Mouse (Mus musculus) gonadal fat pad, adult 2 months (tissue): Measurements from ENCODE around the gene Gm42715. TPM values are rescaled to one million over a fixed set of nuclear protein-coding genes. Genes with fewer than 3 reads are reported as not detected.
"Not testable (repeated sequence)": the region's sequence is repeated elsewhere in the genome, so short reads cannot be mapped to it uniquely, and the experiment has no call there.

Source experiments
- DNase-seq: peaks from one replicate; pipeline ENCODE4 v3.0.0-alpha.2; 2012; ENCODE audit warnings: low read depth
- polyA plus RNA-seq: library from polyadenylated mRNA; depleted of rRNA; stranded (reverse); fragments of >200 nt; gene quantifications from 2 replicates; pipeline ENCODE4 v1.2.3, GENCODE M21; 2012; rRNA removed

Gm42715 gene
- polyA plus RNA-seq = 8.9 and 12.1 TPM in 2 replicates

DNA sequence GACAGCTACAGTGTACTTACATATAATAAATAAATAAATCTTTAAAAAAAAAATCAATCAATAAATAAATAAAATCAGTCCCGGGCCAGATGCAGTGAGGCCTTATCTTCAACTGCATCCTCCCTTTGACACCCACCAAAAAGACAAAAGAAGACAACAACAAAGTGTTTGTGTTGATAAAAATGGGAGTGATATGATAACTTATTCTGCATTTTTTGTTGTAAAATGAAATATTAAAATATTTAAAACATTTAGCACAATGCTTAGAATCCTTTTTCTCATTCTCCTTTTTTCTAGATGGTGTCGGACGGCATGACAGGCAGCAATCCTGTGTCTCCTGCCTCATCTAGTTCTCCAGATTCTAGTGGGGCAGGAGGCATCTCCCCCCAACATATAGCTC, at the start of gene Gm42715:
Gm42715 (plus strand) TSS at position 301 of the 400 bp plus-strand sequence.
- DNase-seq = no peak

DNA sequence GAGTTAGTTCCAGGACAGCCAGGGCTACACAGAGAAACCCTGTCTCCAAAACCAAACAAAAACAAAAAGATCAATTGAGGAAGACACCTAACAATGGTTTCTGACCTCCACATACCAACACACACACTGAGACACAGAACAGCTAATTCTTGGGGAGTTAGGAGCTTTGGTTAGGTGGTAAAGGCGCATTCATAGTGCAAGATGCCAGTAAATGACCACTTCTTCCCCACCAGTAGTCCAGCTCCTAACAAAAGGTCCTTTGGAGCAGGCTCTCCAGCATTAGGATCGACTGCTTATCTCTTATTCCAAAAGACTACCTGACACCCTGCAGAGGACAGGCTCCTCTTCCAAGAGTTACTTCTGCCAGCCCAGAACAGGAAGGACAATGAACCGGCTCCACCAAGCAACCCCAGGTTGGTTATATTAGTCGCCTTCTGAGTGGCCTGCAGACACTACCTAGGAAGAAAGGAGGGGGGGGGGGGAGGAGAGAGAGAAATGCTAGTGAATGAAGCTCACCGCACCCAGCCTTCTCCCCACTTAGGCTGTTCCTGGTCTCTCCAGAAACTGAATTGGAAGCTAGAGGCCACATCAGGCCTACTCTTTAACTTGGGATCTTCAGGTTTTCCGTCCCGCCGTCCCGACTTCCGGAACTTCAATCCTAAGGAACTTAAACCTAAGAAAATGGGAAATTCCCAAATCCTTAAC, 49.2 kb upstream of the Gm42715 start:
- DNase-seq = no peak

DNA sequence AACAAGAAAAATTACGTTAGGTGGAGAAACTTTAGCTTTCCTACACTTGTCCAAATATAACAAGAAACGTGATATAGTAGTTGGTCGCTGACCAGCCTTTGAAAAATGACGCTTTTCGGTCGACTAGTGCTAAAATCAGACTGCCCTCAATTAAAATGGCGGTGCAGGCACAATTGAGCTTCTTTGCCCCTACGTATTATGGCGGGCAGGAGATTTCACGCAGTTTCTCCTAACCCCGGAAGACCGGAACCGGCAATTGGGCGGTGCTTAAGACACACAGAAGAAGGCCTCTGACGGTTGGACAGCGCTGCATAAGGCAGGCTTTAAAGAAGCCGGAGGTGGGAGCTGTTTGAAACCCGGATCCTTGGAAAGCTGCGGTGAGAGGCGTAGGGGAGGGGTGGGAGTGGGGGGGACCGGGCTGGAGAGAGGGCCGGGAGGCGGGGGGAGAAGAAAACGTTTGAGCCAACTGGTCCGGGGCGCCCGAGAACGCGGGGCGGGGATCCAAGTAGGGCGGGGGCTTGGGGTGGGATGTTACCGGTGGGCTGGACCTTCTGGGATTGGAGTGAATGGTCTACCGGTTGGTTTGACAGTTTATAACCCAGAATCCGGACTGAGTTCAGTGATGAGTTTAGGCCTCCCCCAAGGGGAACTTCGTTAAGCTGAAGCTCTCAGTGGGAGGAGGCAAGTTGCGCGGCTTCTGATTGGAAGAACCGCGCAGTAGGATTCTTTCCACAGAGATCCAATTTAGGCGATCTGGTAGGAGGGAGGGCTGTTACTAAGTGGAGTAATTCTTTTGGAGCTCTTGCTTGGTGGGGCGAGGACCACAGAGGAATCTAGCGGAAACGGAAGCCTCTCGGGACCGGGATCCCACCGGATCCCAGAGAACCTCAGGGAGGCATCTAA, 48.4 kb upstream of the Gm42715 start:
- peak; percentile 84 for DNase-seq

DNA sequence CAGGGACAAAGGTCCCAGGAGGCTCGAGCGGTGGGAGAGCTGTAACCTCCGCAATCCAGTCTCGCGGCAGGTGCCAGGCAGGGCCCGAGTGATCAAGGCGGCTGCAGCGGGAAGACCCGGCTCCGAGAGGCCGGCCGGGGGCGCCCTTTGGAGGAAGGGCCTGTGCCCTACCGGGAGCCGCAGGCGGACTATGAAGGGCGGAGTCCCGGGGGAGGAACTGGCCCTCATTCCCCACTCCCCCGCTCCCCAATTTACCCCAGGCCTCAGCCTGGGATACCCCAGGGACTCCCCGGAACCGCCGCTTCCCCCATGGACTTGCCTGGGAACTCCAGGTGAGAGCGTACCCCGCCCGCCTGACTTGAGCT, 47.8 kb upstream of the Gm42715 start:
- no peak for DNase-seq

DNA sequence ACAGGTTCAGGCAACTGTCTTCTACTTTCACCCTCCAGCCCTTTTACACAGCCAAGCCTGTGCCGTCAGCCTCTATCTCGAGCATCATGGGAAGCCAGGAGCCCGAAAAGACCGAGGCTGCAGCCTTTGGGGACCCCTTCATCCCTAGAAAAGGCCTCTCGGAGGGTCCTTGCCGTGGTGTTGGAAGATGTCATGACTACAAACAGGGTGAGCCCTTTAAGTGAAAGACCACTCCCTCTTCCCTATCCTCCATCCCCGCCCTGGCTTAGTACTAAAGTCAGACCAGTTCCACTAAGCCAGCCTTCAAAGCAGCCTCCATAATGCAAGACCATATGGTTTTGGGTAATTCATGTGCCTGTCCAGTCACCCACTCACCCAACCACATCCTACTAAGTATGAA, 47.3 kb upstream of the Gm42715 start:
- no peak for DNase-seq

DNA sequence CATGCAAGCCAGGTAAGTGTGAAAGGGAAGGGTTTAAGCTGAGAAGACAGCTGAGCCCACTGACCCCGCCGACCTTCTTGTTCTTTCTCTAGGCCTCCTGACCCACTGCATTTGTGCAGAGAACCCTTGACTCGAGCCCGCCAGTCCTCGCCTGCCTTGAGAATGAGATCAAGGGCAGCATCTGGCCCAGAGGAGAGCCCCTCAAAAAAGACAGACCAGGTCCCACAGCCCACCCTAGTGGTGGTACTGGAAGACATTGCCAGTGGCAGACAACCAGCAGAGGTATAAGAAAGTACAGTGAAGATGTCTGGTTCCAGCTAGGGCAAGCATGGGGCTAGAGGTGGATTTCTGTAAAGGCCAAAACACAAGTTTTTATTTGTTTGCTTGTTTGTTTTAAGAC, 45.7 kb upstream of the Gm42715 start:
- no peak for DNase-seq

DNA sequence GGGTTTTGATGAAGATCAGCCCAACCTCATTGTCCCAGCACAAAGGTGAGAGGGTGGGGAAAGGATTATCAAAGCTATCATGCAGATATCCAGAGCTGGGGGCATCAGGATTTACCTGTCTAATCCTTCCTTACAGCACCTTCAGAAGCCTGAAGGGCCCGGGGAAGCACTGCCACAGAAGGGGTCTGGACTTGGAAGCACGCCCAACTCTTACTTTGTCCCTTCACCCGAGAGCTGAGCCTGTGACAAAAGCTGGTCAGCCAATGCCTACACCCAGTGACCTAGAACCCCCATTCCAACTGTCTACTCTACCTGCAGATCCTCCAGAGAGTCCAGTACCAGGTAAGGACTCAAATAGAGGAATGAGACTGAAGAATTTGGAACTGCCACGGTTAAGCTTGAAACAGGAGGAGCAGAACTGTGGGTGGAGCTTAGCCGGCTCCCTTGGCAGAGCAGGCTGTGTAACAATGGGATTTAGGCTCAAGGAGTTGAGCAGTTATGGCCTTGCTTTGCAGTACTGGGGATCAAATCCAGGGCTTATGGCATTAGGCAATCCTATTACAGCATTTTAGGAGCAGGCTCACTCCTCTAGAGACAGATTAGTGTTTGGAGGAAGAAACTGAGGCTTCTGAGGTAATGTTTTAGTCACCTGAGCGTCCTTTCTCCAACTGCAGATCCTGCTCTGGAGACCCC, 44.9 kb upstream of the Gm42715 start:
- peak; percentile 70 for DNase-seq

DNA sequence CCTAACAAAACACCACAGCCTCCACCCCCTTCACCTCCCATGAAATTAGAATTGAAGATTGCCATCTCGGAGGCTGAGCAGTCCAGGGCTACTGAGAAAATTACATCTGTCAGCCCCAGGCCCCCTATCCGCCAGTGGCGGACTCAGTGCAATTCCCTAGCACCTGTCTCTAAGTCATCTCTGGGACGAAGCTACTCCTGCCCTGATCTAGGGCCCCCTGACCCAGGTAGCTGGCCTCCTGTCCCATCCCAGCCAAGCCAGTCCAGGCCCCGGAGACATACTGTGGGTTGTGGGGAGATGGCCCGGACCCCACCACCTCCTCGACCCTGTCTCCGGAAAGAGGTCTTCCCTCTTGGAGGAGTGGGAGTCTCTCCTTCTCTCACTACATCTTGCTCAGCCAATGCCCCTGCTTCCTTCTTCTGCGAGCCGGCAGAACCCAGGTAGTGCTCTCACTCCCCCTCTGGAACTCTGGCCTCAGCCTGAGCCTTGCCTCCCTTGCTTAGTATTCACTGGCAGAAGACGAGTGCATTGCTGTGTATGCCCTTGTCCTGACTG, 44.1 kb upstream of the Gm42715 start:
- no peak for DNase-seq

DNA sequence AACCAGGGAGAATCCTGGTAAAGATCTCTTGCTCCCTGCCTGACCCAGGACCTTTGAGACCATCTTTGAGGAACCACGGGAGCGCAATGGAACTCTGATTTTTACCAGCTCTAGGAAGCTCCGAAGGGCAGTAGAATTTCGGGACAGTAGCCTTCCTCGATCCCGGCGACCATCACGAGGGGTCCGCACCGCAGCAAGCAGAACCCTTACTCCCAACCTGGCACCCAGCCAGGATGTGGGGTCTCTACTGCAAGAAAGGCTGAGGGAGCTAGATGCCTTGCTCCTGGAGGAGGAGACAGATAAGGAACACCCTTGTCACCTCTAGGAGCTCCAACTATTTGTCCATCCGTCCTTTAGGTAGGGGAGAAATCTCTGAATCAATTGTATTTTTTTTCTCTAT, 43.0 kb upstream of the Gm42715 start:
- DNase-seq = no peak

DNA sequence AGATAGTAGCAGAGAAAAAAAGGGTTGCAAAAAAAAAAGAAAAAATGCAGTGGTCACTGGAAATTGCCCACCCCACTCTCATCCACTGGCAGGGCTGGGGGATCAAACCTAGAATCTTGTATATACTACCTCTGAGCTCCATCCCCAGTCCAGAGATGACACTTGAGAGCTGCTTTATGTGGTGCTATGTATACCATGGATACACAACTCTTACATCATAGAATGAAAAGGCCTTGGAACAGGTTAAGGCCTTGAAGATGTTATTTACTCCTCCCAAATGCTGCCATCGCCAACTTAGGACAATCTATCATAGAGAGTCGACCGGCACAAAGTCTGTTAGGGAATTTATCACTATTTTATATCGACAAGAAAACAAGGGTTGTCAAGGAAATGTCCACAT, 42.5 kb upstream of the Gm42715 start:
- no peak for DNase-seq

DNA sequence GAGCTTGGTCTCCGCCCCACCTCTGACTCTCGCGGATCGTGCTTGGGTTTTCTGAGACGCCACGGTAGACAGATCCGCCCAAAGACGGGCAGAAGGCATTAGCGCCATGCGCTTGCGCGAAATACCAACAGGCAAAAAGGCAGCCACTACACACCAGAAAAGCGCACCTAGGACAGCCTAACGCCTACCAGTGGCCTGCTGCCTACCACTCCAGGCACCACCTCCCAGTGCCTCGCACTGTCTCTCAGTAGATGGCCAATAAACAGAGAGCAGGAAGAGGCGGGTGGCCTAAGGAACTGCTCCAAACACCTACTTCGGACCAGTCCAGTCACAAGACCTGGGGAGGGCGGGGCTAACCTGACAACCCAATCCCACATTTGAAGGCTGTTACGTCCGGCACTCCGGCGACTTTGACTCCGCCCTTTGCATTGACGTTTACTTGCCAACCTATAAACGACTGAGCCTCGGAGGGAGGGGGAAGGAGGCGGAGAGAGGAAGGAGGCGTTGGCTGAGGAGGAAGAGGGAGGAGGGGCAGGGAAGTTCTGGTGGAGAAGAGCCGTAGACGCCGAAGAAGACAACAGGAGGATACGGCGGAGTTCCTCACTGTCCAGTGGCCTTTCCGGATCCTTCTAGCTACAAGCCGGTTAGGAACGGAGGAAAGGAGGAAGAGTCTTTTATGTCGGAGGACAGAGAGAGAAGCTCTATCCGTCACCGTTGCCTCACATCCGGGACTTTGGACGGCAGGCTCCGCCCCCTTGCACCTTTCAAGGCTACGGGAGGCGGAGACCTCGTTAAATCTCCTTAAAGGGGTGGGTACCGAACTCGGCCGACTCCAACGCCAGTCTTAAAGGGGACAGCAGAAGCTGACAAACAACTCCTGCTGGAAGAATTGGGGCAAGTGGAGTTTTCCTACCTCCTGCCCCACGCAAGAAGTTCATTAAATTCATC, 41.4 kb upstream of the Gm42715 start:
- peak; percentile 100 for DNase-seq

DNA sequence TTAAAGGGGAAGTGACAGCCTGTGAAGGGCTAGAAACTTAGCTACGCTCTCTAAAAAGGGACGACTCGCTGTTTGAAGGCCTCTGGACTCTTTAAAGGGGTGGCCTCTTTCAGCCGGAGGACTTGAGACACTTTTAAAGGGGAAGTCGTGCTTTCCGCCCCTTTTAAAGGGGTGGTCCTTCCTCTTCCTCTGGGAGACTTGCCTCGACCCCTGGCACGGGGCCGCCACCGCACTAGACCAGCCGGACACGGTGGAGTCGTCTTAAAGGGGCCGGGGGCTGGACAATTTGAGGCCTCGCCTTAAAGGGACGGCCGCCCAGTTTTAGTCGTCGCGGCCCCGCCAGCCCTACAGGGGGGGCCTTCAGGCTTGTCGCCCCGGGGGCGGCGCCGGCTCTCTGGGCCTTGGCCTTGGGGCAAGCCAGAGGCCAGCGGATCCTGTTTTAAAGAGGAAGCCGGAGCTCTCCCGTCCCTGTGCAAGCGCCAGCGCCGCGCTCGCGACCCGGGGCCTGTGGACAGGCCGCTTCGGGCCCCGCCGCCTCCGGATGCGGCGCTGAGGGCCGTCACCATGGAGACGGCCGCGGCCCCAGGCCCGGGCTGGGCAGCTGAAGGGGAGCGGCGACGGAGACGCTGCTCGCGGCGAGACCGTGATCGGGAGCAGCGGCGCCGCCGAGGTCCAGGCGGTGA, 40.6 kb upstream of the Gm42715 start, which contains the start of gene Fbrs:
Fbrs (plus strand) TSS at position 565 of the 683 bp plus-strand sequence.
- no peak for DNase-seq

DNA sequence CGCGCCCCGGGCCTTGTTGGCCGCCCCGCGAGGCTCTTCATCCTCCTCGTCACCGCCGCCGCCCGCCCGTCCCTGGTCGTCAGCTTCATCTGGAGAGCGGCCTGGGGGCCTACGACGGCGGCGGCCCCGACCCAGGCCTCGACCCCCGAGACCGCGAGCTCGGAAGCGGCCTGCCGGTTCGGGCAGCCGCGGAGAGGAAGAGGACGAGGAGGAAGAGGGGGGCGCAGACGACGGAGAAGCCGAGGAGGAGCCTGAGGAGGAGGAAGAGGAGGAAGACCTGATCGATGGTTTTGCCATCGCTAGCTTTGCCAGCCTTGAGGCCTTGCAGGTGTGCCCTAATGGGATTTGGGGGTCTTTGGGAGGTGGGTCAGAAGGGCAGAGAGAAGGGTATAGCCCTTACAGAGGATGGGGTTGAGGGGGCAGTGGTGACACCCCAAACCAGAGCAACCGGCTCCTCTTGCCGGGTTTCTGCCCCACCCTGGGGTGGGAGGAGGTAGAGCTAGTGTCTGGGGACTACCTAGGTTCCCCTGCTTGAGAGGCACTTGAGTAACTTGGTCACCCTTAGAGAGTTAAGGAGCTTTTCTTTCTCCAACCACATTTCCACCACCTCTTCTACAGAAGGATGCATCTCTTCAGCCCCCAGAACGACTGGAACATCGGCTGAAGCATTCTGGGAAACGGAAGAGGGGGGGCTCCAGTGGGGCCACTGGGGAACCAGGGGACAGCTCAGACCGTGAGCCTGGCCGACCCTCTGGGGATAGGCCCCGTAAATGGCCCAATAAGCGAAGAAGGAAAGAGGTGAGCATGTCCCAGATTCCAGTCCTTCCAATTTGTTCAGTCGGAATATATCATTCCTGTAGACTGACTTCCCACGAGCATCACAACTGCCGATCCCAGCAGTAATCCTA, 39.8 kb upstream of the Gm42715 start:
- DNase-seq = no peak

DNA sequence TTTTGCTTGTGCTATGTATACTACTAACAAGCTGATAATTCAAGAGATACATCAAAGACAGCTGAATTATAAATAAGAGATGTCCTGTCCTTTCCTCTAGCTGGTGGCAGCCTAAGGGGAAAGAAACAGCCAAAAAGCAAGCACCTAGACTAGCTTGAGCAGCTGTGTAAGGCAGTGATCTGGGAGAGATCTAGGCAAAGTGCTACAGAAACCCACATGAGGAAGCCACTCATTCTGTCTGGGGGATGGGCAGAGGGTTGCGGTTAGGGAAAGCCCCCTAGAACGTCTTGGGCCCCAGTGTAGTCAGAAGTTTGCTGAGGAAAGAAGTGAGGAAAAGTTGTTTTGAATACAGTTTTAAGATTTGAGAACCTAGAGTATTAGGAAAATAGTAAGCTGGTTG, 39.1 kb upstream of the Gm42715 start:
- no peak for DNase-seq

DNA sequence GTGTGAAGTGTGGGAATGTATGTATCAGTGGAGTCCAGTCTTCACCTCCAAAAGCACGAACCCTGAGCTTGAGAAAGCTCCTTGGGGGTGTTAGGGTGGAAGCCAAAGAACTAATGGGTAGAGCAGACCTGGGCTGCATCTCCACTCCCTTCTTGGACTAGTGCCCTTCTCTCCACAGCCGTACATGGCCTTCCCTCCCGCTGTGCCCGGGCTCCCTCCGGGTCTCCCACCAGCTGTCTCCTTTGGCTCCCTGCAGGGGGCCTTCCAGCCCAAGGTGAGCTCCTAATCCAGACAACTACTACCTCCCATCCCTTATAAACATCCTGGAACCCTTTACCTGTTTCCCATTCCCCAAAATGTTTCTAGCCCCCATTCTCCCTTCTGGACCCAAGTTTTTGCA, 34.0 kb upstream of the Gm42715 start:
- DNase-seq = no peak

DNA sequence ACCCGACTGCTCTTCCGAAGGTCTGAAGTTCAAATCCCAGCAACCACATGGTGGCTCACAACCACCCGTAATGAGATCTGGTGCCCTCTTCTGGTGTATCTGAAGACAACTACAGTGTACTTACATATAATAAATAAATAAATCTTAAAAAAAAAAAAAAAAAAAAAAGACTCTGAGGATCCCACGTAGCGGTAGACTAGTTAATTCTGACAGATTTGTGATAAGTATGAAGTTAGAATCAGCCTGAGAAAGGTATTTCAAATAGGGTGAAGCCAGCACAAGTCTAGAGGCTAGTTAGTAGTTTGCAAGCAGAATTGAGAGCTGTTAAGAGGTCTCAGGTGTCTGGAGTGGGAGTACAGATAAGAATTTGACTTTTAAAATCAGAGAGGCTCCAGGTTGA, 31.0 kb upstream of the Gm42715 start:
- not testable (repeated sequence) for DNase-seq

DNA sequence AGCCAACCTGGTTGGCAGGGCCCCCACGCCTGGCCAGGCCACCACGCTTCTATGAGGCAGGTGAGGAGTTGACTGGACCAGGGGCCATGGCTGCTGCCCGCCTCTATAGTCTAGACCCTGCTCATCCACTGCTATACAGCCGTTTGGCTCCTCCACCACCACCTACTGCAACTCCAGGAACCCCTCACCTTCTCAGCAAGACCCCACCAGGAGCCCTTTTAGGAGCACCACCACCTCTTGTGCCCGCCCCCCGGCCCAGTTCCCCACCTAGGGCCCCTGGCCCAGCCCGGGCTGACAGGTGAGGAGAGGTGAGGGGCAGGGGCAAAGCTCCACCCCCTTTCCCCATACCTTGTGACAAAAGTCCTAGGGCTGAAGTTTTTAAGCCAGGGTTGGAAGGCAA, 29.4 kb upstream of the Gm42715 start:
- DNase-seq = no peak

DNA sequence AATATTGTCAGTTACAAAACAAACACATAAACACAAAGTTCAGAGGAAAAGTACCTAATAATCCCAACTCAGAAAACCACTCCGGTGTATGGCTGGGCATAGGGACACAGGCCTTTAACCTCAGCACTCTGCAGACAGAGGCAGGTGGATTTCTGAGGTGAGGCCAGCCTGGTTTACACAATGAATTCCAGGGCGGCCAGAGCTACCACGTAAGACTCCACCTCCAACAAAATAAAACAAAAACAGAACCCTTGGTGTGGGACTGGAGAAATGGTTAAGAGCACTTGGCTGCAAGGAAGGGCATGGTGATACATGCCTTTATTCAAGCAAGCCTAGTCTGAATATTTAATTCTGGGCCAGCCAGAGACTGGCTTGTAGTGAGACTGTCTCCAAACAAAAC, 27.5 kb upstream of the Gm42715 start:
- no peak for DNase-seq

DNA sequence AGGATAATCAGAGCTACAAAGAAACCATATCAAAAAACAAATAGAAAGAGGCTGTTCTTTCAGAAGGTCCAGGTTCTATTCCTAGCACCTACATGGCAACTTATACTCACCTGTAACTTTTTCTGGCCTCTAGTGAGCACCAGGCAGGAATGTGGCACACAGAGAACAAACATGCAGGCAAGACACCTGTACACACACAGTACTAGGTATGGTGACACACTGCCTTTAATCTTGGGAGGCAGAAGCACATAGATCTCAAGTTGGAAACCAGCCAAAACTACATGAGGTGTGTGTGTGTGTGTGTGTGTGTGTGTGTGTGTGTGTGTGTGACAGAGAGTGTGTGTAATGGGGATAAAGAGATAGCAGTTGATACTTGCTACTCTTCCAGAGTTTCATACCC, 24.7 kb upstream of the Gm42715 start:
- DNase-seq = no peak
